Mouse (Mus musculus): Measurements from ENCODE around the gene Gnat3. TPM values are rescaled to one million over a fixed set of nuclear protein-coding genes. Genes with fewer than 3 reads are reported as not detected.

Gnat3 gene
- polyA plus RNA-seq, 2 experiments from 2014 or later: not detected

DNA sequence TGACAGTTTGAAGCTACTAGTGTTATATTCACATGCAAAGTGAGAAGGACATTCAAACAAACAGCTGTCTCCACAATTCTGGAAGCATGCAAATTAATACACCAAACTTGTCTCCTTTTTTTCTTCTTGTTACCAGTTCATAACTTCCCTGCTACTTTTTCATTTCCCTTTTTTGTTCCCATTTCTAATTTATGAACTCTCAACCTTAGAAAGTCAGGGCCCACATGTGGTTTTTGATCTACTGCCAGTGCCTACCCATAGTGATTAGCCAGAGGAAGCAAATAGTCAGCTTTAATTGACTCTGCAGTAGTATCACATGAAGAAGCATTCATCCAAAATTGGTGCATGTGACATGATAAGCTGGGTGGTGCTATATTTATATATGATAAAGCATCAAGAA is 44.7 kb downstream of the Gnat3 start:
- ATAC-seq: no peak

DNA sequence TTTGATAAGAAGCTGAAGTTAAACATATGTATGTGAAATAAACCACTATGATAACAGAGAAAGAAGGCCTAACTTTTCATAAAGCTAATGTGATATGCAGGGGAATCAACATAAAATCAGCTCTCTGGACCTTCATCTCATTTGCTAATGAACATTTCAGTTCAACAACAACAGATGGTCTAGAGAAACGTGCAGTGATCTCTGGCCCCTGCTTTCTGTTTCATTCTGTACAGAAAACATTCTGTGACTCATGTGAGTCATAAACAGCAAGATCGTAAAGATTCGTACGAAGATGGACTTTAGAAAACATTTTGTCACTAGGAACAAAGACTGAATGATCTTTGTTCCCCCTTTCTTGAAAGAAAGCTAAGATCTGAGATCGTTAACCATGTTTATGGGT is 48.0 kb downstream of the Gnat3 start:
- ATAC-seq: no peak

DNA sequence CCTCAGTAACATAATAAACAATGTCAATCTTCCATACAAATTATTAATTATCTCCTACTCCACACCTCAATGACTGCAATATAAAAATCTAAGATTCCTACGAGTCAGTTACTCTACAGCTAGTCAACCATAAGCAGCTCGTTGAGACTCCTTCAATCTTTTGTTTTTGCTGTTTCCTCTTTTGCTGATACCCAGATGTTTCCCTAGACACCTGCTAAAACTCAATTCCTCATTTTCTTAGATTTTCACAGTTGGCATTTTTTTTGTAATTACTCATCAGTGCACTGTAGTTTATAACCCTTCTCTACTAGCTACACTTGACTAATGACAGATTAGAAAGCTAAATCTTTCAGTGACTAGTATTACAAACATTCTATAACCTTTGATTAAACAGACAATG is 50.8 kb downstream of the Gnat3 start:
- no peak for ATAC-seq

DNA sequence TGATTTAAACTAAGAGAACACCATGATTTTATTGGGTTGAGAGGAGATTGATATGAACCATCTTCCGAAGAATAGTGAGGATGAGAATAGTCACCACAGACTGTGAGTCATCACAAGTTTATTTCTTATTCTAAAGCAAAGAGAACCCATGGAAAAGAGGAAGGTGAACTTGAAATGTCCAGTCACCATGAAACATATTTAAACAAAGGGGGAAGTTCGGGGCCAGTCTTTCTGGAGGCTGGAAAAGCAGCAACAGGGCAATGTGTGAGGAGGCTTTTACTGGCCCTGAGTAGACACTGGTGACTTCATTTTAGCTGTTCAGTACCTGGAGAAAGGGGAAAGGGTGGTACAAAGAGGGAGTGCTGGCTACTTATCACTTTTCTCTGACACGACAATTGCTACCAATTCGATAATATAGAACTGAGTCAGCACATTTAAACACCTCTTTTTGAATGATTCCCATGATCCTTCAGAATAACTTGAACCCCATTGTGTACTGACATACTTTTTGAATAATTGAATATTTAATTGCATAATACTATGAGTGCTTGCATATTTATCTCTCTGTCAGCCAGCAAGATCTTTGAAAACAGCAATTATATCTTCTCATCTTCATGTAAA is 52.0 kb downstream of the Gnat3 start:
- ATAC-seq: no peak

DNA sequence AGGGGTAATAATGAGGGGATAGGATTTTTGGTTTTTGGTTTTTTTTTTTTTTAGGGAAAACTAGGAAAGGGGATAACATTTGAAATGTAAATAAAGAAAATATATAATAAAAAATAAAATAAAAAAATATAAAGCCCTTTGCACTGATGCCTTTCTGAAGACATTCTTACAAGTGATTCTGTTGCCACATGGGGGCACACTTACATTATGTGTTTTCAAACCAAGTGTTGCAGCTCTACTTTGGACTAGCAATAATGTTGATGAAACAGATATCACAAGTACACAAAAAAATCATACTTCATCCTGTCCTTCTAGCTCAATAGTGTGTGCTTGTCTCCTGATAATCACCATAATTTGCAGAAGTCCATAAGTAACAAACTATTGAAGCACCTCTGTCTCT is 61.0 kb downstream of the Gnat3 start:
- ATAC-seq: no peak

DNA sequence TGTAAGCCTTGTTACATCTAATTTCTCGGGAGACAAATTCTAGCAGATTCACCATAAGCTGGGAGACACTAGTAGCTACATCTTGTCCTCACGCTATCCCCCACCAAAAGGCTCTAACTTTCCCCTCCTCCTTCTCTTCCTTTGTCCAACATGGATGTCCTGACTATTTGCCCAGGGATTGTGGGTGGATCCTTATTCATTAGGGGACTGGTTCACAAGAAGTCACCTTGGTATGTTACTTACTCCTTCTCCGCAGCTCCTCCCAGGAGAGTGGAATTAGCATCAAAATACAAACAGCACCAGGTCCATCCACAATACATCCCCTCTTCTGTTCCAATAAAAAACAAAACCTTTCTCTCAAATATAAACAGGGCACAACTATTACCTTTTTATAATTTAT is 65.2 kb downstream of the Gnat3 start:
- no peak for ATAC-seq

DNA sequence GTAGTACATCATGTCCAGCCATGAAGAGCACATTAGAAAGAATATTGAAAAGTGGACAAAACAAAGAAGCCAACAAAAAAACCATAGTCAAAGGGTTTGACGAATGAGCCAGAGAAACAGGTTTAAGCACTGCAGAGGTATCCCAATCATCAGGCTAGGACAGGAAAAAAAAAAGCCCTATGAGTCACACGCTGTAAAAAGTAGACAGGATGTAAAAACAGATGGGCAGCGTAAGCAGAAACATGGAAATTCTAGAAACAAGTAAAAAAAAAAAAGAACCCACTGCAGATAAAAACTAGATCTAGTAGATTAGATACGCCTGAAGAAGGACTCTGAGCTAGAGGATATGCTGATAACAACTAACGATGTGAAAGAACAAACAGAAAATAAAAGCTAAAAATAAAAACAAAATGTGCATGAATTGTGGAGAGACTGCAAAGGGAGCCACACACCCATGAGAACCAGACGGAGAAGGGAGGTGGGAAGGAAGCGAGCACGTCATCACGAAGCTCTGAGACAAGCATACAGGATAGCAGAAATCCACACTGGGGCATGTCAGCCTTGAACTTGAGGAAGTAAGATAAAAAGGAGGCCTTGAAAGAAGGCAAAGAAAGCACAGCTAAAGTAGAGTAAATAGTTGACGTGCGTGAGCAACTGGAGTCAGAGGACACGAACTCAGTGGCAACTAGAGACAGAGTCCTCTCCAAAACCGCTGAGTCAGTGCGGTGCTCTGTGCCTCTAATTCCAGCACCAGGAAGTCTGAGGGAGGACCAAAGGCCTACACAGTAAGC is 73.7 kb downstream of the Gnat3 start:
- no peak for ATAC-seq

DNA sequence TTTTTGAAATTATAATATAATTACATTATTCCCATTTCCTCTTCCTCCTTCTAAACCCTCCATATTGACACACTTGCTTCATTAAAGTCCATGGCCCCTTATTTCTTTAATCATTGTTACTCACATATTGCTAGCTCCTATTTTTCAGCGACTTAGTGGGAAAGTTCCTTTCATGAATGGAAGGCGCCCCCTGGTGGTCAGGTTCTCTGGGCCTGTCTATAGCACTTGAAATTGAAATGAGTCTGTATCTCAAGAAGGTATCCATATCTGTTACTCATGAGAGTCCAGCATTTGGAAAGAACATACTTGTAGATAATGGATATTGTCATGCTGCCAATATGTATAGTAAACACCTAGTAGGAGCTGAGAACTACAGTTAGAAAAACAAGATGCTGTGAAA is 80.7 kb downstream of the Gnat3 start:
- ATAC-seq: no peak

DNA sequence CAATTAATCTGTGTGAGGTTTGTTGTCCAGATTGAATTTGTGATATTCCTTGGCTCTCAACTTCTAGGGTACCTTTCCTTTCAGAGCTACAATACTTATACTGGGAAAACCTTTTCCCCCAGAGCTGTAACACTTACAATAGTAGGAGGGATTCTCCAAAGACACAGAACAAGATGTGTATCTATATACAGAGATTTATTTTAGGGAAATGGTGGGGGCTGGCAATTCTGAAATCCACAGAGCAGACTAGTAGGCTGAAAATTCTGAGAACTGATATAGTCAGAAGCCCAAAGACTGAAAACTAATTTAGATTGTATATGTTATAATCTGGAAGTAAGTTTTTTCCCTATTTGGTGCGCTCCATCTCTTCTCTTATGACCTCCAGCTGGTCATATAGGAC is 86.5 kb downstream of the Gnat3 start:
- no peak for ATAC-seq

DNA sequence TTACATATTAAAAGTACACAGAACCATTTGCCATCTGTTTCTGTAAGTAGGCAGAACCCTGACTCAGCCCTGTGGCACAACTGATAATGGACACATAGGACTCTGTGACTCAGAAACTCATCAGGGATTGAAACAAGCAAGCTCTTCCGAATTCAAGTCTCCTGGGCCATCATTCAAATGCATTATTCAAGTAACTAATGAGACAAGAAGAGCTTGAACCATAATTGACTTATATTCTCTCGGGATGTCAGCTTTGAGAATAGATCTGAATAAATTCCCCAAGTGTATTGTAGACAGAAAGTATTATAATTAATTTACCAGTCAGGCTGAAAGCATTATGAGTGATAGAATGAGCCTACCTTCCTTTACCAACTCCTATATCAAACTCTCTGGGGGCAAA is 93.0 kb downstream of the Gnat3 start:
- ATAC-seq: no peak

Other genes starting within 250 kb of the Gnat3 start
- under 1 TPM in 1 of 2 experiments, not detected in 1; 0.20 TPM for gene Cd36, start 73.7 kb upstream of the Gnat3 start, polyA plus RNA-seq (2017; shearing (Covaris generic))